Mouse (Mus musculus) right cerebral cortex, postnatal 10 days (tissue): ENCODE measurements at regions not wholly inside any gene's neighbourhood (a gene's known extent, or its start where the extent isn't known, plus 50 kb on each side); places are given as distances from the start of the nearest gene placed in this dataset.
"Not testable (repeated sequence)": the region's sequence is repeated elsewhere in the genome, so short reads cannot be mapped to it uniquely, and the experiment has no call there.

Experiments
- DNase-seq, 2 experiments: peaks; one replicate each; pipeline ENCODE4 v3.0.0; 2021; ENCODE audit warnings: low spot score in 2 of 2

- not testable (repeated sequence) for DNase-seq
Measured at GRCm38 (mm10) chr3:7811301-7811700, 1191.1 kb upstream of the 1700008P02Rik start.

DNA sequence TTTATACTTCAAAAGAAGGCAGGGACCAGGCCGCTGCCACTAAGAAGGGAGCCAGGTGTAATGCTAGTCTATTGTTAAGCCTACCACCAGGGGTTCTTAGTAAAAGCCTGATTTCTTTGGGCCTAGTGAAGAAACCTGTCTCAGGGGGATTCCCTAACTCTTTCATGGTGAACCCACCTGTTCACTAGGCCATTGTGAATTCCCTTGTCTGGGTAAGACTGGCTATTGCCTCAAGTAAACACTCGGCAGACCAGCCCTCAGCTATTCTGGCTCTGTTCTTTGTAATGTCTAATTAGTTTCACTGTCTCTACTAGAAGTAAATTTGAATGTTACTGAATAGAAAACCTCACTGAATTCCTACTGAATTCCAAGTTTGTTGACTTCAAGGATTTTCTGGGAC, 1184.9 kb upstream of the 1700008P02Rik start:
- DNase-seq: not testable (repeated sequence)

- no peak for DNase-seq
Measured at GRCm38 (mm10) chr3:7804209-7804608, 1184.0 kb upstream of the 1700008P02Rik start.

DNA sequence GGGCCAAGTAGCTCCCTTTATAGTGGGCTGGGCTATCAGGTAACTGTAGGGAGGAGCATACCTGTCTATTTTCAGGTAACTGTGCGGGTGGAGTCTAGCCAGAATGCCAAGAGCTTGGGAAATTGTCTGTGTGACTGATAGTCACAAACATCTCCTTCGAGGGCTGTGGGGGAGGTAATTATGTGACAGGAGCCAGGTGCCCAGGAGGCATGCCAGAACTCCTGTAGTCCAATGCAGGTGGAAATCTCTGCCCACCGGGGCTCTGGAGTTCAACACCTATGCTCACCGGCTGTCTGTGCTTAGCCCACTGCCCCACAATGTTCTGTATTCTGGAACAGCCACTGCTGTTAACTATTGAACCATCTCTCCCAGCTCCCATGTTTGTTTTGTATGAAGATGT, 1179.2 kb upstream of the 1700008P02Rik start:
- no peak for DNase-seq

GRCm38 (mm10) chr3:7787665-7788064, 1167.4 kb upstream of the 1700008P02Rik start:
- DNase-seq: peak; percentile 49 to 64

GRCm38 (mm10) chr3:7785096-7785495, 1164.9 kb upstream of the 1700008P02Rik start:
- DNase-seq: no peak

DNA sequence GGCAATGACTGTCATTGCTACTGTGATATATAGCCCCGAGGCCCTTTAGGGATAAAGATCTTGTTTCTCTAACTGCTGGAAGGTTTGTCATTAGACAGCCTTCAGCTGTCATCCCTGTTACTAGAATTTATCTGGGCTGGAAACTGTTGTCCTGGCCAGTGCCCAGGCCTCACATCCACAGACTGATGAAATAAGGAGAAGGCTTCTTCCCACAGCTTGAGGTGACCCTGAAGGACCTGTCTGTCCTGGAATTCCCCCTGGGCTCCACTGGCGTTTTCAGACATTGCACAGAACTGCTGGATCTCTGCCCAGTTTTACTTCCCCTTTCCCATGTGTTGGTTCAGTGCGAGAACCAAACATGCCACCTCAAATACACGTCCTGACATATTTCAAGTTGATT, 1135.2 kb upstream of the 1700008P02Rik start:
- DNase-seq: peak; percentile 18

DNA sequence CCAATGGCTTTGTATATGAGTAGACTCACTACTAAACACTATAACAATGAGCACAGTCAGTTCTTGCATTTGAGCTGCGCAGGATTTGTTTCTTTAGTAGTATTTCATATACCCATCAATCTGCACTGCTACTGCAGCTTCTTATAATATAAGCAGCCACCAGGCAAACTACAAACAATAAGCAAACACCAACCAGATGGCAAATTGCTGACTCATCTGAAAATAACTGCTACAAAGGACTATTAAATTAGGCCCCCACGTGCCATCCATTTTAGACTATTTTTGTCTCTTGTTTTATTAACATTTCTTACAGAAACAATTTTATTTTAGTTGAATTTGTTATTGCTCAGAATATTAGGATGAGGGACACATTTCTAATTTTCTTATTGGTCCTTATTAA, 1093.5 kb upstream of the 1700008P02Rik start:
- DNase-seq: no peak

GRCm38 (mm10) chr3:7713130-7713529, 1092.9 kb upstream of the 1700008P02Rik start:
- DNase-seq: no peak

- DNase-seq: no peak
Measured at GRCm38 (mm10) chr3:7712466-7712865, 1092.2 kb upstream of the 1700008P02Rik start.

GRCm38 (mm10) chr3:7708609-7709008, 1088.4 kb upstream of the 1700008P02Rik start:
- DNase-seq: no peak

GRCm38 (mm10) chr3:7683536-7683935, 1063.3 kb upstream of the 1700008P02Rik start:
- DNase-seq: no peak

GRCm38 (mm10) chr3:7682816-7683215, 1062.6 kb upstream of the 1700008P02Rik start:
- DNase-seq: not testable (repeated sequence)

GRCm38 (mm10) chr3:7682311-7682710, 1062.1 kb upstream of the 1700008P02Rik start:
- no peak for DNase-seq

DNA sequence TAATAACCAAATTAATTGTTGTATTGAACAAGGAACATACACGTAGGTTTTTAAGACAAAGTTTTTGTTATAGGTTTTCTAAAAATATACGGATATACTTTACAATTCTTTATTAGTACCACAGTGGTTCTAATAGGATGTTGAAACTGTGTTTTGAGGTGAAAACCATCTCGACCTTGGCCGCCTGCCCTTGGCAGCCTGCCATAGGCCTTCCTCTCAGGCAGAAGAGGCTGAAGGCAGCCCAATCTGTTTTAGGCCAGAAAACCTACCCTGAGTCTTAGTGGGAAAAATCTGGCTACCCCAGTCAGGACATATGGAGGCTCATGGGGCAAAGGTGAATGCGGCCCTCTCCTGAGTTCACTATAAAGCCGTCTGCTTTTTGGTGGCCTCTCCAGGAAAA, 1049.7 kb upstream of the 1700008P02Rik start:
- DNase-seq: no peak

GRCm38 (mm10) chr3:7667851-7668250, 1047.6 kb upstream of the 1700008P02Rik start:
- DNase-seq: not testable (repeated sequence)

GRCm38 (mm10) chr3:7666391-7667142, 1046.3 kb upstream of the 1700008P02Rik start:
- not testable (repeated sequence) for DNase-seq
